Mouse (Mus musculus) testis, adult 2 months (tissue): ENCODE results near the gene Usf2. TPM values are rescaled to one million over a fixed set of nuclear protein-coding genes. Genes with fewer than 3 reads are reported as not detected.
A peak's percentile ranks its signal among the peaks of the same experiment; 100 is the strongest.

Experiments used
- H3K27ac ChIP-seq: fragments of 200-500 bp; 2 replicates; pipeline ENCODE4 v1.5.1; 2012; ENCODE audit warnings: low read depth, low read length; ENCODE audit not compliant: control insufficient read depth, insufficient read depth
- H3K27me3 ChIP-seq: fragments of 200-500 bp; 2 replicates; pipeline ENCODE4 v1.6.1; 2012; ENCODE audit warnings: mild to moderate bottlenecking, low read length, moderate library complexity; ENCODE audit not compliant: control insufficient read depth, insufficient read depth
- H3K36me3 ChIP-seq: fragments of 200-500 bp; 2 replicates; pipeline ENCODE4 v1.6.1; 2012; ENCODE audit warnings: mild to moderate bottlenecking, low read length; ENCODE audit not compliant: control insufficient read depth, insufficient read depth
- H3K4me1 ChIP-seq: fragments of 200-500 bp; 2 replicates; pipeline ENCODE4 v1.6.1; 2012; ENCODE audit warnings: low read length; ENCODE audit not compliant: control insufficient read depth, insufficient read depth
- H3K4me3 ChIP-seq: fragments of 200-500 bp; 2 replicates; pipeline ENCODE4 v1.5.1; 2012; ENCODE audit warnings: low read depth, mild to moderate bottlenecking, low read length, moderate library complexity, mixed read lengths; ENCODE audit not compliant: control insufficient read depth
- CTCF ChIP-seq: fragments of 200-500 bp; IDR thresholded peaks from 2 replicates; pipeline ENCODE4 v1.5.1; 2012; ENCODE audit warnings: low read depth, mild to moderate bottlenecking, inconsistent platforms, low read length, moderate library complexity; ENCODE audit not compliant: control insufficient read depth, insufficient read depth, insufficient replicate concordance
- POLR2A ChIP-seq: fragments of 200-500 bp; IDR thresholded peaks from 2 replicates; pipeline ENCODE4 v1.6.1; 2012; ENCODE audit warnings: low read depth, mild to moderate bottlenecking, inconsistent platforms, low read length, moderate library complexity; ENCODE audit not compliant: control insufficient read depth
- polyA plus RNA-seq: library from polyadenylated mRNA; depleted of rRNA; stranded (reverse); fragments of >200 nt; gene quantifications from 2 replicates; pipeline ENCODE4 v1.2.3, GENCODE M21; 2012; rRNA removed

The Usf2 gene
- polyA plus RNA-seq, 1 experiment, result 27.0 TPM

DNA sequence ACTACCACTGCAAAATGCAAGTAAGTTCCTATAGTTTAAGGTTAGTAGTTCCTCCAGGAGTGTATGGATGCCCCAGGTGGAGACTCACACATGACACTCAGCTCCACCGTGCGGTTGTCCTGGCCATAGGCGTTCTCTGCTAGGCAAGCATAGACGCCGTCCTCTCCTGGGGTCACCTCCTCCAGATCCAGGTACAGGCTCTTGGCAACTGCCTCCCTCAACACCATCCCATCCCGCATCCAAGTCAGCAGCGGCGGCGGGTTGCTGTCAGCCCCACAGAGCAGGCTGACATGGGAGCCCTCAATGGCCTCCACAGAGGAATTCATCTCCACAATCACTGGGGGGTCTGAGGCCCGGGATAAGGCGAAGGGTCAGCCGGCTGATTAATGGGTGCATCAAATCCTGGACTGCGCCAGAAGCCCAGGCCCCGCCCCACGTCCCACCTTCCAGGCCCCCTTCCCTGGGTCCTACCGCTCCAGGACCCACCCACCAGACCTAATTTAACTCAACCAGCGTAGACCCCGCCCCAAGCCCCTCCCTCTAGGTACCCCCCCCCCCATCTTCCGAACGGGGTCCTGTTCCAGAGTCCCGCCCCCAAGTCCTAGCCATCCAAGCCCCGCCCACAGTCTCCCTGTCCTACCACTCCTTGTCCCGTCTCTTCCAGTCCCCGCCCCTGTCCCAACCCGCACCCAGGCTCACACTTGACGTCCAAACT lies 48.2 kb downstream of the Usf2 start:
- H3K36me3 ChIP-seq, result no peaks in the 10 kb centered on the region
- H3K27ac ChIP-seq, result peak overlapping the region; percentile 32; the same call in 1 of the 2 replicates
- H3K4me3 ChIP-seq, result peak overlapping the region; percentile 85
- H3K27me3 ChIP-seq, result no peaks in the 10 kb centered on the region
- peaks cover 17% of the 10 kb centered on the region for H3K4me1 ChIP-seq
- TF ChIP-seq POLR2A, result no peak

DNA sequence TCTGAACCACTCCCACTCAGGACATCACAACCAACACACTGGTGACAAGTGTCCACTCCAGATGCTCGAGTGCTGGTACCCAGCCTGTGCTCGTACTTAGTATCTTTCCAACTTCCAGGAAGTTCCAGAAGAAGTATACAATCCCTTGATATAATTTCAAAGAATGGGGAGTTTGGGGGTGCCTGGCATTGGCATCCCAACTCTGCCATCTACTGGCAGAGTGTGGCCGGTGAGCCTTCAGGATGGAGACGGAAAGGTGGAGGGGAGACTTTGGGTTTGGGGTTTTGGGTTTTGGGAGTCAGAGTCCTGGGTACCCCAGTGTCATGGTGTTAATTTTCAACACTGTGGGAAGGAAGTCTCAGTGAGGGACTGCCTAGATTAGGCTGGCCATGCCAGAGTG lies 52.6 kb downstream of the Usf2 start:
- TF ChIP-seq POLR2A (no peak), CTCF (peak; percentile 25; the same call in 1 of the 2 replicates)
- peaks cover 13% of the 10 kb centered on the region for H3K4me1 ChIP-seq
- H3K36me3 ChIP-seq, result no peaks in the 10 kb centered on the region
- H3K27ac ChIP-seq, result no peak overlapping the region
- H3K4me3 ChIP-seq, result no peak overlapping the region
- no peaks in the 10 kb centered on the region for H3K27me3 ChIP-seq

Other genes with a start within 250 kb of the Usf2 start
- gene Atp4a, start 244.6 kb downstream of the Usf2 start, polyA plus RNA-seq, result 2.7 TPM in 2 replicates
- gene Tmem147, start 227.3 kb downstream of the Usf2 start, polyA plus RNA-seq, result 161 and 171 TPM in 2 replicates
- gene Gapdhs, start 213.1 kb downstream of the Usf2 start, polyA plus RNA-seq, result 4,298 and 4,420 TPM in 2 replicates
- gene Sbsn, start 205.3 kb downstream of the Usf2 start, polyA plus RNA-seq, result 4.6 and 4.7 TPM in 2 replicates
- 7.1 and 9.2 TPM in 2 replicates for gene Dmkn, start 193.0 kb downstream of the Usf2 start, polyA plus RNA-seq
- gene Krtdap, start 168.9 kb downstream of the Usf2 start, polyA plus RNA-seq, result 0.41 TPM in 1 of 2 replicates, not detected in the other
- gene Ffar2, start 133.0 kb downstream of the Usf2 start, polyA plus RNA-seq, result 0.09 and 0.14 TPM in 2 replicates
- gene Ffar3, start 100.6 kb downstream of the Usf2 start, polyA plus RNA-seq, result not detected in 2 replicates
- gene Ffar1, start 95.2 kb downstream of the Usf2 start, polyA plus RNA-seq, result 0.55 and 0.62 TPM in 2 replicates
- 0.08 and 0.41 TPM in 2 replicates for gene Cd22, start 76.5 kb downstream of the Usf2 start, polyA plus RNA-seq
- 18.2 and 21.3 TPM in 2 replicates for gene Mag, start 41.9 kb downstream of the Usf2 start, polyA plus RNA-seq
- 0.38 and 1.5 TPM in 2 replicates for gene Hamp2, start 32.1 kb downstream of the Usf2 start, polyA plus RNA-seq
- gene Hamp, start 12.8 kb downstream of the Usf2 start, polyA plus RNA-seq, result not detected in 2 replicates
- gene Lsr, start 16.7 kb upstream of the Usf2 start, polyA plus RNA-seq, result 24.4 and 30.2 TPM in 2 replicates
- gene Fam187b, start 17.0 kb upstream of the Usf2 start, polyA plus RNA-seq, result 524 and 525 TPM in 2 replicates
- 8.3 and 12.1 TPM in 2 replicates for gene Fxyd5, start 85.7 kb upstream of the Usf2 start, polyA plus RNA-seq
- gene Fxyd7, start 94.7 kb upstream of the Usf2 start, polyA plus RNA-seq, result 1.3 and 1.6 TPM in 2 replicates
- 94.7 and 104 TPM in 2 replicates for gene Fxyd1, start 100.4 kb upstream of the Usf2 start, polyA plus RNA-seq
- gene Lgi4, start 102.5 kb upstream of the Usf2 start, polyA plus RNA-seq, result 2.0 TPM in 2 replicates
- 0.64 and 6.4 TPM in 2 replicates for gene Fxyd3, start 119.9 kb upstream of the Usf2 start, polyA plus RNA-seq
- 0.73 and 2.1 TPM in 2 replicates for gene Hpn, start 158.5 kb upstream of the Usf2 start, polyA plus RNA-seq
- gene Scn1b, start 170.2 kb upstream of the Usf2 start, polyA plus RNA-seq, result 1.4 and 1.8 TPM in 2 replicates
- gene Gramd1a, start 199.1 kb upstream of the Usf2 start, polyA plus RNA-seq, result 35.1 and 35.3 TPM in 2 replicates